Mouse (Mus musculus): Measurements from ENCODE around the gene Zcchc24. TPM values are rescaled to one million over a fixed set of nuclear protein-coding genes. Genes with fewer than 3 reads are reported as not detected.

Zcchc24 gene
- polyA plus RNA-seq, 2 experiments = 5.7 TPM

DNA sequence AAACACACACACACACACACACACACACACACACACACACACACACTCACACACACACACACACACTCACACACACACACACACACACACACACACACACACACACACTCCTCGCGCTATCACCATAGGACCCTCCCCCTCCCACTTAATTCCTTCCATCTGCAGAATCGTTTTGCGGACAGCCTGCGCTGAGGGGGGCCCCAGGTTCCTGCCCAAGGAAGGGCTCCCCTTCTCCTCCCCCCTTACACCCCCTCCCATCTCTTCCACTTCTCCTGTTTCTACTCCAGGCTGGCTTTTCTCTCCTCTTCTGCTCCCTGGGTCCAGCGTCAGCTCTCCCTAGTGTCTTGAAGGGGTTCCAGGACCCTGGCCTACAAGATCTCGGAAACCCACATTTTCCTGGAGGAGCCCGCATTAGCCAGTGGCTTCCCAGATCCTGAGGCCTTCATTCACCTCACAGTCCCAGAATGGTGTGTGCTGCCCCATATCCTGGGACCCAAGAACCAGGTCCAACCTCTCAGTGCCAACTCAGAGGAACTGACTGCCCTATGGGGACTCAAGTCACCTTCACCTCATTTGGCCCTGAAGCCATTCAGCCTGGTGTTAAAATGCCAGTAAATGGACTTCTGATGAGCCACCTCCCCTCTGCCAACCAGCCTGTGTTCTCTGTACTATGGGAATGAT is 927 bp upstream of the Zcchc24 start:
- Histone ChIP-seq H3K27me3 (ENCODE audit: control insufficient read depth, insufficient read depth, low read length) (peaks cover 6% of the 10 kb centered on the region; the same call in 1 of the 2 replicates), H3K27ac (no peak overlapping the region), H3K4me3 (ENCODE audit: insufficient read depth in 1 of 2, low read depth in 2 of 2, low read length in 2 of 2) (no peak overlapping the region), H3K36me3 (replicated peaks; ENCODE audit: control insufficient read depth, insufficient read depth, low read depth) (no peaks in the 10 kb centered on the region), H3K9ac (replicated peaks) (no peak overlapping the region), H3K4me1 (replicated peaks; ENCODE audit: control insufficient read depth in 2 of 2, insufficient read depth in 2 of 2, low read length in 1 of 2) (peaks cover 0 to 26% of the 10 kb centered on the region in 2 experiments; a peak in 2 of 4 replicates), H3K4me2 (ENCODE audit: low read depth) (no peak overlapping the region; the same call in 1 of the 2 replicates), H3K9me3 (ENCODE audit: control insufficient read depth, low read length) (no peaks in the 10 kb centered on the region)
- DNase-seq (ENCODE audit: low read depth in 3 of 3, low spot score in 3 of 3) (no peak), ATAC-seq (ENCODE audit: insufficient read depth) (no peak)
- WGBS (ENCODE audit: insufficient replicate concordance) = 37% methylated on average over 8 of the region's 8 CpGs
- no peak for TF ChIP-seq EP300 (IDR thresholded peaks at IDR 0.05; ENCODE audit: low read depth)
- no peak for TF ChIP-seq CTCF (IDR thresholded peaks at IDR 0.05; ENCODE audit: low read depth)

DNA sequence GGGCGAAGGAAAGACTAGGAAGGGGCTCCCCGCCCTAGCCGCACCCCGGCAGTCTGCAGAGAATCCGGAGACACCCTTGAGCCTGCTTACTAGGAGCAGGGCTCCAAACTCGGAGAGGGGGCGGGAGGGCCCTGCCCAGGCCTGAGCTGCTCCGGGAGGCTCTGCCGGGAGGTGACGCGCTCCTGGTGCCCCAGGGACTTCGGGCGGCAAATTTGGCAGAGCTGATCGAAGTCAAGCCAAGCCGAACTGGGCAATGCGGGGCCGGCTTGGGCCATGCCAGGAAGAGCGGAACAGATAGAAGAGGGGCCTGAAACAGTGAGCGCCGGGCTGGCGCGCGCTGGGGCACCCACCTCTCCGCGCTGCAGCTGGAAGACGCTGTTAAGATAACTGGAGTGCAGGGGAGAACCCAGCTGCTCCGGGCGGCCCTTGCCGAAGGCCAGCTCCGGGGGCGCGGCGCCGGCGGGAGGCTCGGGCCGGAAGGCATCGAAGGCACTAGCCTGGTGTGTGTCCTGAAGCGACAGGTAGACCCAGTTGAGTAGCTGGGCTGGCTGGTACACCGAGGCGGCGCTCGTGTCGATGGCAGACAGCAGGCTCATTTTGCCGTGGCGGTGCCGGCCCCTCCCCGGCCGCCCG is 462 bp downstream of the Zcchc24 start:
- DNase-seq (ENCODE audit: low read depth in 3 of 3, low spot score in 3 of 3) (no peak), ATAC-seq (ENCODE audit: insufficient read depth) (peak; percentile 63)
- Histone ChIP-seq H3K4me3 (ENCODE audit: insufficient read depth in 1 of 2, low read depth in 2 of 2, low read length in 2 of 2) (peak overlapping the region; percentile 65 to 69), H3K9me3 (ENCODE audit: control insufficient read depth, low read length) (no peaks in the 10 kb centered on the region), H3K27ac (no peak overlapping the region), H3K36me3 (replicated peaks; ENCODE audit: control insufficient read depth, insufficient read depth, low read depth) (no peaks in the 10 kb centered on the region), H3K4me2 (ENCODE audit: low read depth) (peak overlapping the region; percentile 81), H3K27me3 (ENCODE audit: control insufficient read depth, insufficient read depth, low read length) (peaks cover 6% of the 10 kb centered on the region; the same call in 1 of the 2 replicates), H3K9ac (replicated peaks) (peak overlapping the region; percentile 58), H3K4me1 (replicated peaks; ENCODE audit: control insufficient read depth in 2 of 2, insufficient read depth in 2 of 2, low read length in 1 of 2) (peaks cover 0 to 15% of the 10 kb centered on the region in 2 experiments; a peak in 2 of 4 replicates)
- TF ChIP-seq EP300 (IDR thresholded peaks at IDR 0.05; ENCODE audit: low read depth) (no peak), CTCF (IDR thresholded peaks at IDR 0.05; ENCODE audit: low read depth) (no peak)
- under 1% methylated on average over 49 of the region's 50 CpGs for WGBS (ENCODE audit: insufficient replicate concordance)

DNA sequence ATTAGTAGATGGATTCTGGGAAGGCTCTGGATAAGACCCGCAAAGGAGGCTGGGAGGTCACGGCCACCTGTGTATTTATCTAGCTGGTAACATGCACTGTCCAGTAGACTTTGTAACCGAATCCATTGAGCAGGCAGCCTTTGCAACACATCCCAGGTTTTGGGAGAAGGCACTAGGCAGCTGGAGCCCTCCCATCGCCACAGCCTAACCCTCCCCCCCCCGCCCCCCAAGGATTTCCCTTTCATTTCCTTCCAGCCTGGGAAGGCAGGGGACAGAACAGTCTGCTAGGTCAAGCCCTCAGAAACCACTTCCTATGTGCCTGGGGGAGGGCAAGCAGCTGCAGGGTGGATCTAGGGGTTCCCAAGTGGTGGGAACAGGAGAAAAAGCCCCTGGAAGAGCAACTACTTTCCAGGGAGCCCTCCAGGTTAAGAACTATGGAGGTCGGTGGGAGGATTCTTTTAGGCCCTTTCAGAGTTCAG is 1.1 kb downstream of the Zcchc24 start:
- H3K9ac ChIP-seq (replicated peaks) = peak overlapping the region; percentile 58
- peak overlapping the region; percentile 65 to 69 for H3K4me3 ChIP-seq (ENCODE audit: insufficient read depth in 1 of 2, low read depth in 2 of 2, low read length in 2 of 2)
- H3K9me3 ChIP-seq (ENCODE audit: control insufficient read depth, low read length) = no peaks in the 10 kb centered on the region
- peaks cover 0 to 9% of the 10 kb centered on the region in 2 experiments; a peak in 2 of 4 replicates for H3K4me1 ChIP-seq (replicated peaks; ENCODE audit: control insufficient read depth in 2 of 2, insufficient read depth in 2 of 2, low read length in 1 of 2)
- H3K36me3 ChIP-seq (replicated peaks; ENCODE audit: control insufficient read depth, insufficient read depth, low read depth) = no peaks in the 10 kb centered on the region
- DNase-seq (ENCODE audit: low read depth in 3 of 3, low spot score in 3 of 3) = no peak
- ATAC-seq (ENCODE audit: insufficient read depth) = no peak
- H3K27ac ChIP-seq = no peak overlapping the region
- peaks cover 6% of the 10 kb centered on the region; the same call in 1 of the 2 replicates for H3K27me3 ChIP-seq (ENCODE audit: control insufficient read depth, insufficient read depth, low read length)
- peak overlapping the region; percentile 81 for H3K4me2 ChIP-seq (ENCODE audit: low read depth)
- TF ChIP-seq EP300 (IDR thresholded peaks at IDR 0.05; ENCODE audit: low read depth) = no peak
- TF ChIP-seq CTCF (IDR thresholded peaks at IDR 0.05; ENCODE audit: low read depth) = no peak
- 9% methylated on average over 6 of the region's 6 CpGs for WGBS (ENCODE audit: insufficient replicate concordance)

DNA sequence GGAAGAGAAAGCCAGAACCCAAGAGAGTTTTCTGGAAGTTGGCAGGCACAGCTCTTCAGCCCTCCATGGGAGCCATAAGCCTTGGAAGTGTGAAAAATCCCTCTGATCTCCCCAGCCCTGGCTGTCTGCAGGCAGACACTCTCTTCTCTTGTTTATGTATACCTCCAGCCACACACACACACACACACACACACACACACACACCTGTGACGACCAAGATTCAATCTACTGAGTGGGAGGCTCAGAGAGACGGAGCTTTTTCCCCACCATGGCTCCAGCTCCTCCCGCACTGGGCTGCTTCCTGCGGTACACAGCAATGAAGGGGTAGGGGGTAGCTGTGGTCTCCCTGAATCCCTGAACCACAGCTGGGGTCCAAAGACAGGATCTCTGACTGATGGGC is 2.4 kb downstream of the Zcchc24 start:
- no peak overlapping the region for H3K9ac ChIP-seq (replicated peaks)
- TF ChIP-seq EP300 (IDR thresholded peaks at IDR 0.05; ENCODE audit: low read depth) = no peak
- TF ChIP-seq CTCF (IDR thresholded peaks at IDR 0.05; ENCODE audit: low read depth) = no peak
- H3K9me3 ChIP-seq (ENCODE audit: control insufficient read depth, low read length) = no peaks in the 10 kb centered on the region
- H3K27ac ChIP-seq = no peak overlapping the region
- H3K4me1 ChIP-seq (replicated peaks; ENCODE audit: control insufficient read depth in 2 of 2, insufficient read depth in 2 of 2, low read length in 1 of 2) = peaks cover 0 to 8% of the 10 kb centered on the region in 2 experiments; a peak in 2 of 4 replicates
- no peak overlapping the region; a peak in 1 of 4 replicates for H3K4me3 ChIP-seq (ENCODE audit: insufficient read depth in 1 of 2, low read depth in 2 of 2, low read length in 2 of 2)
- 62% methylated on average over 4 of the region's 4 CpGs for WGBS (ENCODE audit: insufficient replicate concordance)
- no peaks in the 10 kb centered on the region for H3K36me3 ChIP-seq (replicated peaks; ENCODE audit: control insufficient read depth, insufficient read depth, low read depth)
- peaks cover 6% of the 10 kb centered on the region; the same call in 1 of the 2 replicates for H3K27me3 ChIP-seq (ENCODE audit: control insufficient read depth, insufficient read depth, low read length)
- DNase-seq (ENCODE audit: low read depth in 3 of 3, low spot score in 3 of 3) (no peak), ATAC-seq (ENCODE audit: insufficient read depth) (no peak)
- peak overlapping the region; percentile 81 for H3K4me2 ChIP-seq (ENCODE audit: low read depth)

DNA sequence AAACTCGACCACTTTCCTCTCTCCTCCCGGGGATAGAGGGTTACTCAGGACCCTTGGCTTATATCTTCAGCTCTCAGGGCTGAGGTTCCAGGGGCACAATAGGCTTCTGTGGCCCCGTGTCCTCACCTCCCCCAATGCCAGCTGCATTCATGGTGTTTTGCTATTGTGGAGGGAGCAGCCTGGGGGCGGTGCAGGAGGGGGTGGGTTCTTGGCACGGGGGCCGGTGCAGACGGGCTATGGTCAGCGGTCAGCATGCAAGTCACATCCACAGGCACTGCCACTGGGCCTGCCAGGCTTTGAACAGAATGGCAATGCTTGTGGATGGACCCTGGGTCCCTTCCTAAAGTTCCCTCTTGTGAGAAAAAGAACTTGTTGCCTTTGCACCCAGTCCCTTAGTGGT is 2.9 kb downstream of the Zcchc24 start:
- H3K9ac ChIP-seq (replicated peaks) = no peak overlapping the region
- H3K4me1 ChIP-seq (replicated peaks; ENCODE audit: control insufficient read depth in 2 of 2, insufficient read depth in 2 of 2, low read length in 1 of 2) = peaks cover 0 to 8% of the 10 kb centered on the region in 2 experiments; a peak in 2 of 4 replicates
- no peak overlapping the region for H3K4me2 ChIP-seq (ENCODE audit: low read depth)
- ATAC-seq (ENCODE audit: insufficient read depth) = no peak
- H3K36me3 ChIP-seq (replicated peaks; ENCODE audit: control insufficient read depth, insufficient read depth, low read depth) = no peaks in the 10 kb centered on the region
- H3K9me3 ChIP-seq (ENCODE audit: control insufficient read depth, low read length) = no peaks in the 10 kb centered on the region
- no peak for TF ChIP-seq CTCF (IDR thresholded peaks at IDR 0.05; ENCODE audit: low read depth)
- WGBS (ENCODE audit: insufficient replicate concordance) = 40% methylated on average over 8 of the region's 8 CpGs
- H3K27me3 ChIP-seq (ENCODE audit: control insufficient read depth, insufficient read depth, low read length) = peaks cover 6% of the 10 kb centered on the region; the same call in 1 of the 2 replicates
- H3K4me3 ChIP-seq (ENCODE audit: insufficient read depth in 1 of 2, low read depth in 2 of 2, low read length in 2 of 2) = no peak overlapping the region
- H3K27ac ChIP-seq = no peak overlapping the region
- no peak for DNase-seq (ENCODE audit: low read depth in 3 of 3, low spot score in 3 of 3)
